Mouse (Mus musculus) heart, embryonic 14.5 days (tissue): Measurements from ENCODE around the gene Dgkq. TPM values are rescaled to one million over a fixed set of nuclear protein-coding genes. Genes with fewer than 3 reads are reported as not detected.

ENCODE experiments used
- ATAC-seq: fragments of 200-750 bp; cut with Nextera tagmentation; 2 replicates; pipeline ENCODE4 v1.8.0; 2017; ENCODE audit warnings: low read depth, moderate TSS enrichment; ENCODE audit not compliant: insufficient number of reproducible peaks, insufficient read depth, low FRiP score
- H3K27ac ChIP-seq, 2 experiments: fragments of 200-500 bp in 1 of 2; fragments of 300-500 bp in 1 of 2; sonication (generic) in 1 of 2; replicated peaks in 1 of 2; 2 replicates each; pipeline ENCODE4 v1.5.1; 2012 to 2014; ENCODE audit warnings: low read depth in 2 of 2, low read length in 2 of 2, control low read depth in 1 of 2, mild to moderate bottlenecking in 1 of 2, mixed read lengths in 1 of 2; ENCODE audit not compliant: control insufficient read depth in 1 of 2, insufficient read depth in 1 of 2
- H3K27me3 ChIP-seq: fragments of 300-500 bp; sonication (generic); 2 replicates; pipeline ENCODE4 v1.6.1; 2014; ENCODE audit warnings: mild to moderate bottlenecking, low read length, control low read depth; ENCODE audit not compliant: control insufficient read depth, insufficient read depth
- H3K36me3 ChIP-seq: fragments of 300-500 bp; sonication (generic); 2 replicates; pipeline ENCODE4 v1.6.1; 2014; ENCODE audit warnings: mild to moderate bottlenecking, control low read depth, low read length, mixed read lengths; ENCODE audit not compliant: control insufficient read depth, insufficient read depth
- H3K4me1 ChIP-seq, 2 experiments: fragments of 200-500 bp in 1 of 2; fragments of 300-500 bp in 1 of 2; sonication (generic) in 1 of 2; 2 replicates each; pipeline ENCODE4 v1.6.1; 2012 to 2014; ENCODE audit warnings: low read length in 2 of 2, control low read depth in 1 of 2, mixed read lengths in 1 of 2; ENCODE audit not compliant: control insufficient read depth in 2 of 2, insufficient read depth in 2 of 2
- H3K4me2 ChIP-seq: fragments of 300-500 bp; sonication (generic); 2 replicates; pipeline ENCODE4 v1.6.1; 2014; ENCODE audit warnings: mild to moderate bottlenecking, low read length
- H3K4me3 ChIP-seq, 2 experiments: fragments of 200-500 bp in 1 of 2; fragments of 300-500 bp in 1 of 2; sonication (generic) in 1 of 2; 2 replicates each; pipeline ENCODE4 v1.5.1; 2012 to 2014; ENCODE audit warnings: low read length in 2 of 2, mild to moderate bottlenecking in 2 of 2, control low read depth in 1 of 2, low read depth in 1 of 2, moderate library complexity in 1 of 2; ENCODE audit not compliant: control insufficient read depth in 1 of 2, insufficient read depth in 1 of 2
- H3K9ac ChIP-seq: fragments of 300-500 bp; sonication (generic); 2 replicates; pipeline ENCODE4 v1.6.1; 2014; ENCODE audit warnings: mild to moderate bottlenecking, low read length
- H3K9me3 ChIP-seq: fragments of 300-500 bp; sonication (generic); 2 replicates; pipeline ENCODE4 v1.6.1; 2016; ENCODE audit warnings: low read length, control low read depth; ENCODE audit not compliant: control insufficient read depth
- WGBS: fragments of 180-500 bp; shearing (Covaris S2); extraction: QIAGEN DNeasy Blood & Tissue Kit; methylation state at CpG from one replicate; pipeline ENCODE4 v1.1.7; 2014; 5-methylcytosine and 5-hydroxymethylcytosine counted together
- polyA plus RNA-seq: library from polyadenylated mRNA; unstranded; fragments of >200 nt; fragmentation: Nextera tagmentation; extraction: Ambion mirVana; gene quantifications from 2 replicates; pipeline ENCODE4 v1.2.1, GENCODE M21; 2014

Dgkq gene
- polyA plus RNA-seq, 1 experiment from 2014 or later: 6.6 TPM

GRCm38 (mm10) chr5:108628891-108629633 is 40.4 kb downstream of the Dgkq start:
- Histone ChIP-seq H3K4me1 (peaks cover 4 to 17% of the 10 kb centered on the region in 2 experiments; a peak in 3 of 4 replicates), H3K9ac (peak overlapping the region; percentile 96), H3K36me3 (peaks cover 9% of the 10 kb centered on the region), H3K4me2 (peak overlapping the region; percentile 95), H3K27ac (peak overlapping the region; percentile 68 to 89), H3K9me3 (no peaks in the 10 kb centered on the region), H3K27me3 (no peaks in the 10 kb centered on the region), H3K4me3 (peak overlapping the region; percentile 72 to 93)
- 2% methylated on average over 32 of the region's 32 CpGs for WGBS
- peak; percentile 81 for ATAC-seq

GRCm38 (mm10) chr5:108626050-108626660 is 43.3 kb downstream of the Dgkq start:
- Histone ChIP-seq H3K4me3 (no peak overlapping the region), H3K9me3 (no peaks in the 10 kb centered on the region), H3K27me3 (no peaks in the 10 kb centered on the region), H3K4me1 (peaks cover 4 to 25% of the 10 kb centered on the region in 2 experiments; a peak in 3 of 4 replicates), H3K36me3 (peaks cover 34% of the 10 kb centered on the region), H3K9ac (no peak overlapping the region), H3K27ac (no peak overlapping the region), H3K4me2 (no peak overlapping the region)
- 77% methylated on average over 4 of the region's 4 CpGs for WGBS
- ATAC-seq: no peak

GRCm38 (mm10) chr5:108621870-108622269 is 47.6 kb downstream of the Dgkq start:
- Histone ChIP-seq H3K27ac (0 out of 4 replicates have a peak overlapping the region, but pooled peaks of 1 of the 2 experiments have one; percentile 45), H3K4me2 (no peak overlapping the region), H3K9ac (no peak overlapping the region), H3K4me3 (no peak overlapping the region), H3K9me3 (no peaks in the 10 kb centered on the region), H3K27me3 (no peaks in the 10 kb centered on the region), H3K36me3 (peaks cover 68% of the 10 kb centered on the region), H3K4me1 (peaks cover 0 to 8% of the 10 kb centered on the region in 2 experiments; a peak in 2 of 4 replicates)
- ATAC-seq: no peak
- WGBS: 40% methylated on average over 2 of the region's 2 CpGs

GRCm38 (mm10) chr5:108610426-108610825 is 59.0 kb downstream of the Dgkq start:
- Histone ChIP-seq H3K9me3 (no peaks in the 10 kb centered on the region), H3K4me2 (no peak overlapping the region), H3K27ac (no peak overlapping the region), H3K9ac (no peak overlapping the region), H3K4me1 (no peaks in the 10 kb centered on the region), H3K4me3 (no peak overlapping the region), H3K27me3 (no peaks in the 10 kb centered on the region), H3K36me3 (peaks cover 99% of the 10 kb centered on the region)
- no peak for ATAC-seq
- WGBS: 91% methylated on average over 1 of the region's 1 CpGs

GRCm38 (mm10) chr5:108602537-108602936 is 66.9 kb downstream of the Dgkq start:
- Histone ChIP-seq H3K4me1 (no peaks in the 10 kb centered on the region), H3K36me3 (peaks cover 98% of the 10 kb centered on the region), H3K27ac (no peak overlapping the region), H3K27me3 (no peaks in the 10 kb centered on the region), H3K9ac (no peak overlapping the region), H3K4me3 (no peak overlapping the region), H3K9me3 (no peaks in the 10 kb centered on the region), H3K4me2 (no peak overlapping the region)
- WGBS: 82% methylated on average over 9 of the region's 9 CpGs
- no peak for ATAC-seq

- no peaks in the 10 kb centered on the region for H3K4me1 ChIP-seq
- no peak overlapping the region for H3K4me2 ChIP-seq
- no peak overlapping the region for H3K9ac ChIP-seq
- ATAC-seq: no peak
- WGBS: 89% methylated on average over 1 of the region's 1 CpGs
- H3K27me3 ChIP-seq: no peaks in the 10 kb centered on the region
- peaks cover 98% of the 10 kb centered on the region for H3K36me3 ChIP-seq
- no peaks in the 10 kb centered on the region for H3K9me3 ChIP-seq
- H3K4me3 ChIP-seq: no peak overlapping the region
- no peak overlapping the region for H3K27ac ChIP-seq
These were observed 69.5 kb downstream of the Dgkq start for GRCm38 (mm10) chr5:108599923-108600322.
